Mouse (Mus musculus) effector memory CD4-positive, alpha-beta T cell, adult 5 months (primary cell): ENCODE measurements around the gene Fam222a. TPM values are rescaled to one million over a fixed set of nuclear protein-coding genes. Genes with fewer than 3 reads are reported as not detected.

Experiments used
- polyA plus RNA-seq: library from polyadenylated mRNA; unstranded; fragments of 100-300 nt; shearing (Covaris generic); gene quantifications from one replicate; pipeline ENCODE4 v1.2.1, GENCODE M21; 2017

The Fam222a gene
- polyA plus RNA-seq = 1.6 TPM

DNA sequence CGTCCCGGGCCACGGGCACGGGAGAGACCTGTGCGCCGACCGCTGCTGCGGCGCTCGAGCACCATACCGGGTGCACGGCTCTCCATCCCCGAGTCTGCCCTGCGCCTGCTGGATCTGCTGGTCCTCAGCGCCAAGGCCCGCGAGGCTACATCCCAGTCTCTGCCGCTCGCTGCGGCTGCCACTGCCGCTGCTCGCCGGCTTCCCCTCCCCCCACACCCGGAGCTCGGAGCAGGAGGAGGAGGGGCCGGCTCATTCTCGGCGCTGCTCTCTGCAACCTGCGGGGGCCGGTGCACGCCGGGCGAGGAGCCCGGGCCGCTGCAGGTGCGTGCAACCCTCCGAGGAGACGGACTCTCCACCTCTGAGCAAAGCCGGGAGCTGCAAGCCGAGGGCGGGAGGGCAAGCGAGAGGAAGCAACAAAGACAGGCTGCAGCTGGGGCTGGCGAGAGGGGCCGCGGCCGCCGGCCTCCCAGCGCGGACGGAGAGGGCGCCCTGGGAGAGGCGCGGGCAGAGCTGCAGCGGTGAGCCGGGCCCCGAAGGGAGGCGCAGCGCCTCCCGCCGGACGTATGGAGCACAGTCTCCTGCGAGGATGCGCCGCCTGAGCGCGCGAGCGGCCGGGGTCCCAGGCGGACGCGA lies at the start of gene Fam222a:
Gene Fam222a, plus strand, starts transcription at position 452 of the 633 bp plus-strand sequence.

GRCm38 (mm10) chr5:114658255-114658654 lies 90.4 kb downstream of the Fam222a start, which contains the start of gene Trpv4:
Trpv4 (minus strand) TSS chr5:114658421.

Other genes with a start within 250 kb of the Fam222a start
- 198 TPM for gene Kctd10, start 187.5 kb upstream of the Fam222a start, polyA plus RNA-seq
- 47.5 TPM for gene Ube3b, start 187.4 kb upstream of the Fam222a start, polyA plus RNA-seq
- gene Mmab, start 124.0 kb upstream of the Fam222a start, polyA plus RNA-seq = 7.6 TPM
- 26.4 TPM for gene Mvk, start 123.7 kb upstream of the Fam222a start, polyA plus RNA-seq
- gene Trpv4, start 90.4 kb downstream of the Fam222a start, polyA plus RNA-seq = 1.1 TPM
- gene Gltp, start 123.0 kb downstream of the Fam222a start, polyA plus RNA-seq = 157 TPM
- 13.0 TPM for gene Tchp, start 139.7 kb downstream of the Fam222a start, polyA plus RNA-seq
- gene Ankrd13a, start 206.7 kb downstream of the Fam222a start, polyA plus RNA-seq = 136 TPM
- gene Git2, start 207.5 kb downstream of the Fam222a start, polyA plus RNA-seq = 122 TPM